Mouse (Mus musculus) midbrain, postnatal 0 days (tissue): ENCODE data around the gene Tas2r144. TPM values are rescaled to one million over a fixed set of nuclear protein-coding genes. Genes with fewer than 3 reads are reported as not detected.

Source experiments
- ATAC-seq: fragments of 200-750 bp; cut with Nextera tagmentation; 2 replicates; pipeline ENCODE4 v1.8.0; 2017; ENCODE audit warnings: moderate number of reproducible peaks, mild to moderate bottlenecking, moderate TSS enrichment, moderate library complexity; ENCODE audit not compliant: low FRiP score
- DNase-seq: peaks from one replicate; pipeline ENCODE4 v3.0.0-alpha.2; 2015; ENCODE audit warnings: low spot score
- H3K27ac ChIP-seq: fragments of 300-500 bp; sonication (generic); 2 replicates; pipeline ENCODE4 v1.5.1; 2014; ENCODE audit warnings: low read depth, mild to moderate bottlenecking, low read length, mixed read lengths
- H3K27me3 ChIP-seq: fragments of 300-500 bp; sonication (generic); 2 replicates; pipeline ENCODE4 v1.6.1; 2014; ENCODE audit warnings: low read length, control low read depth, mixed read lengths; ENCODE audit not compliant: insufficient read depth
- H3K36me3 ChIP-seq: fragments of 300-500 bp; sonication (generic); 2 replicates; pipeline ENCODE4 v1.6.1; 2014; ENCODE audit warnings: low read length, control low read depth, mixed read lengths; ENCODE audit not compliant: insufficient read depth
- H3K4me1 ChIP-seq: fragments of 300-500 bp; sonication (generic); 2 replicates; pipeline ENCODE4 v1.6.1; 2014; ENCODE audit warnings: mild to moderate bottlenecking, control low read depth, antibody characterized with exemption, low read length, mixed read lengths; ENCODE audit not compliant: insufficient read depth
- H3K4me2 ChIP-seq: fragments of 300-500 bp; sonication (generic); 2 replicates; pipeline ENCODE4 v1.6.1; 2014; ENCODE audit warnings: low read depth, mild to moderate bottlenecking, low read length, mixed read lengths; ENCODE audit not compliant: poor library complexity, severe bottlenecking
- H3K4me3 ChIP-seq: fragments of 300-500 bp; sonication (generic); 2 replicates; pipeline ENCODE4 v1.5.1; 2014; ENCODE audit warnings: low read depth, mild to moderate bottlenecking, low read length, moderate library complexity
- H3K9ac ChIP-seq: fragments of 300-500 bp; sonication (generic); replicated peaks from 2 replicates; pipeline ENCODE4 v1.6.1; 2014; ENCODE audit warnings: mild to moderate bottlenecking, low read length, moderate library complexity, mixed read lengths; ENCODE audit not compliant: poor library complexity, severe bottlenecking
- H3K9me3 ChIP-seq: fragments of 300-500 bp; sonication (generic); 2 replicates; pipeline ENCODE4 v1.6.1; 2016; ENCODE audit warnings: low read length, control low read depth
- CTCF ChIP-seq: IDR thresholded peaks from 2 replicates; pipeline ENCODE4 v1.5.1; 2016; ENCODE audit warnings: antibody characterized with exemption, mild to moderate bottlenecking
- WGBS: fragments of 180-500 bp; shearing (Covaris S2); extraction: QIAGEN DNeasy Blood & Tissue Kit; methylation state at CpG from one replicate; pipeline ENCODE4 v1.1.7; 2014; 5-methylcytosine and 5-hydroxymethylcytosine counted together
- polyA plus RNA-seq: library from polyadenylated mRNA; unstranded; fragments of >200 nt; fragmentation: Nextera tagmentation; extraction: Ambion mirVana; gene quantifications from 2 replicates; pipeline ENCODE4 v1.2.1, GENCODE M21; 2015
- total RNA-seq: library from RNA; depleted of rRNA; stranded (reverse); fragments of >200 nt; gene quantifications from 2 replicates; pipeline ENCODE4 v1.2.3, GENCODE M21; 2014; rRNA removed

Tas2r144 gene
- total and polyA plus RNA-seq, 2 experiments from 2014 or later, result not detected

DNA sequence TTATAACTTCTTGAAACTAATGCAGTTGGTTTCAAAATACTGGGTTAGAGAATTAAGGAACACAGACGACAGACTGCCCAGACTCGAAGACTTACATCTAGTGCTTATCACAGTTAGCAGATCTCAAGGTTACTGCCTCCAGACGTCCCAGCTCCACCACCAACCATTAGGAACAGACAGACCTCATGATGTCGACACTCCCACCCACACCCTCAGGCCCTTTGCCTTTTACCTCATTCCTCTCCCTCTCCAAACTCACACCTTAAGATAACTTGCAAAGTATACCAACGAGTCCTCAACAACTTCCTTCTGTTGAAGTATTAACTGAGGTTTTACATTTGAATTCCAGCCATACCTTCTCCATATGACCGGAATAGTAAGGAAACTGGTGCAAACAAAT lies 45.3 kb downstream of the Tas2r144 start:
- Histone ChIP-seq H3K9ac (no peak overlapping the region), H3K27ac (no peak overlapping the region), H3K4me3 (no peak overlapping the region), H3K27me3 (no peaks in the 10 kb centered on the region), H3K9me3 (no peaks in the 10 kb centered on the region), H3K4me2 (no peak overlapping the region), H3K36me3 (no peaks in the 10 kb centered on the region), H3K4me1 (no peaks in the 10 kb centered on the region)
- TF ChIP-seq CTCF, result no peak
- ATAC-seq, result no peak
- no peak for DNase-seq
- WGBS, result 80% methylated on average over 6 of the region's 6 CpGs

DNA sequence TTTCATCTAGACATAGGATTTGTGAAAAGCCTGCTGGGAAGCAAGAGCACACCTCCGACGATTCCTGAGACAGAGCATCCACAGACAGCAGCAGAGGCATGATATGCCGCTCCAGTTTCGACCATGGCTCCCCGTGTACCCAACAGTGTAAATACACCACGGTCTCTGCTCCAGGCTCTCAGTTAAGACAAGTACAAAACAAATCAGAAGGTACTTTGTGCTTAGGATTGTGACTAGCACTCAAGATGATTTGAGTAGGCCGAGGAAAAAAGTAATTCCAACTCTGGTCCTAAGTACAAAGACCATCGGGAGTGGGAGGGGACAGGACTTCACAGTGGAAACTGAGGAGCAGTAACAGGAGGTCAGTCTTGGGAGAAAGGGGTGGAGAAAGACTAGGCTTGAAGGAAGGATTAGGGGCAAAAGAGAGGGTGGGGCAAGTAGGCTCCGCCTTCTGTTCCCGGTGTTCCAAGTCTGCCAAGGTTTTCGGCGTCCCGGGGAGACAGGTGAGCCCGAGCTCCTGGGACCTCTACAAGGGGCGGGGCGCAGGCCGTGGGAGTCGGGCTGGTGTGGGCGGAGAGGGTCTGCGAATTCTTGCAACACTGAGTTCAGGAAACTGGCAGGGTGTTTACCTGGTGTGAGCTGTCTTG lies 46.5 kb downstream of the Tas2r144 start, which contains the start of gene Tmem139:
Gene Tmem139 (plus strand): TSS at position 447 of the 647 bp plus-strand sequence.
- H3K36me3 ChIP-seq, result no peaks in the 10 kb centered on the region
- WGBS, result 25% methylated on average over 20 of the region's 20 CpGs
- ATAC-seq, result no peak

DNA sequence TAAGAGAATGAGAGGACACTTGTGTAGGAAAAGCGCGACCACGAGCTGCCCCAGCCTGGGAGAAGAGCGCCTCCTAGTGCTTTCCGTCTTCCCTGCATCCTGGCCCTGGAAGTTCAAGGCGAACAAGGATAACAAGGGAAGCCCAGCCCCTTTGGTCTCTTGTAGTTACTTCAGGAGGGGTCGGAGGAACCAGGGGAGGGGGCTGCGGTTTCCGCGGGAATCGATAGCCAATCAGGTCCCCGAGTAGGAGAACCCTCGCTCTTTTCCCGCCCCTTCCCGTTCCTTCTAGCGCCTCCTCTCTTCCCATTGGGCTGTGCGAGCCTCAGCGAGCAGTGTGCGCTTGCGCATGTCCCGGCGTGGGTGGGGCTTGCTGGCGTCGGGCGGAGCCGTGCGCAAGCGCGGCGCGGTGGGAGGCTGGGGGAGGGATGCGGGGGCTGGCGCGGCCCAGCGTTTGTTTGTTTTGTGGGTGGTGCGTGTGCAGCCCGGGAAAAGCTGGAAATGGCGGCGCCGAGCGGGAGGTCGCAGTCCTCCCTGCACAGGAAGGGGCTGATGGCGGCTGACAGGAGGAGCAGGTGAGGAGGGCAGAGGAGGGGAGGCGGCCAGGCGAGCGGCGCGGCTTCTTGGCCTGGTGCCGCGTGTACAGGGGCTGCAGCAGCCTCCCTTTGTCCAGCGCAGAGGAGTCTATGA lies 49.6 kb downstream of the Tas2r144 start, which contains the start of gene Casp2:
Gene Casp2 (plus strand): TSS at position 360 of the 687 bp plus-strand sequence.
- DNase-seq (peak; percentile 100), ATAC-seq (peak; percentile 100)
- H3K4me2 ChIP-seq, result peak within 1 kb of the TSS; percentile 83
- peak within 1 kb of the TSS; percentile 95 for H3K4me3 ChIP-seq
- peak within 1 kb of the TSS; percentile 79 for H3K9ac ChIP-seq
- H3K27me3 ChIP-seq, result no peaks in the 10 kb centered on the region
- peak within 1 kb of the TSS; percentile 84 for H3K27ac ChIP-seq
- under 1% methylated on average over 50 of the region's 51 CpGs for WGBS
- TF ChIP-seq CTCF, result peak; percentile 94
- H3K36me3 ChIP-seq, result peaks cover 18% of the 10 kb centered on the region
- H3K4me1 ChIP-seq, result no peaks in the 10 kb centered on the region; the same call in 1 of the 2 replicates
- no peaks in the 10 kb centered on the region for H3K9me3 ChIP-seq

More for the DNA sequence above, 46.5 kb downstream of the Tas2r144 start, which contains the start of gene Tmem139:
- H3K4me2 ChIP-seq, result no peak within 1 kb of the TSS
- H3K27ac ChIP-seq, result no peak within 1 kb of the TSS
- H3K27me3 ChIP-seq, result no peaks in the 10 kb centered on the region
- H3K4me1 ChIP-seq, result no peaks in the 10 kb centered on the region; the same call in 1 of the 2 replicates
- no peak within 1 kb of the TSS for H3K9ac ChIP-seq
- H3K4me3 ChIP-seq, result no peak within 1 kb of the TSS
- TF ChIP-seq CTCF, result no peak
- no peak for DNase-seq
- H3K9me3 ChIP-seq, result no peaks in the 10 kb centered on the region

Other genes starting within 250 kb of the Tas2r144 start
- not detected in 2 replicates for gene Sval3, start 247.2 kb upstream of the Tas2r144 start, total RNA-seq
- not detected in 2 replicates for gene Sval3, start 247.2 kb upstream of the Tas2r144 start, polyA plus RNA-seq
- gene Sva, start 176.9 kb upstream of the Tas2r144 start, total RNA-seq, result not detected in 2 replicates
- not detected in 2 replicates for gene Sva, start 176.9 kb upstream of the Tas2r144 start, polyA plus RNA-seq
- gene Tas2r139, start 74.4 kb upstream of the Tas2r144 start, total RNA-seq, result not detected in 2 replicates
- not detected in 2 replicates for gene Tas2r139, start 74.4 kb upstream of the Tas2r144 start, polyA plus RNA-seq
- gene Gstk1, start 30.6 kb downstream of the Tas2r144 start, total RNA-seq, result 5.4 and 9.0 TPM in 2 replicates
- 10.4 and 12.3 TPM in 2 replicates for gene Gstk1, start 30.6 kb downstream of the Tas2r144 start, polyA plus RNA-seq
- gene Tmem139, start 46.6 kb downstream of the Tas2r144 start, total RNA-seq, result not detected in 2 replicates
- 0.14 and 0.15 TPM in 2 replicates for gene Tmem139, start 46.6 kb downstream of the Tas2r144 start, polyA plus RNA-seq
- 42.6 and 50.7 TPM in 2 replicates for gene Casp2, start 49.7 kb downstream of the Tas2r144 start, total RNA-seq
- 17.9 and 18.4 TPM in 2 replicates for gene Casp2, start 49.7 kb downstream of the Tas2r144 start, polyA plus RNA-seq
- gene Clcn1, start 71.4 kb downstream of the Tas2r144 start, total RNA-seq, result 1.2 and 2.4 TPM in 2 replicates
- gene Clcn1, start 71.4 kb downstream of the Tas2r144 start, polyA plus RNA-seq, result 1.0 and 1.3 TPM in 2 replicates
- gene Fam131b, start 109.3 kb downstream of the Tas2r144 start, total RNA-seq, result 55.6 and 59.6 TPM in 2 replicates
- gene Fam131b, start 109.3 kb downstream of the Tas2r144 start, polyA plus RNA-seq, result 5.6 and 6.0 TPM in 2 replicates
- gene Zyx, start 134.3 kb downstream of the Tas2r144 start, total RNA-seq, result 47.3 and 71.7 TPM in 2 replicates
- gene Zyx, start 134.3 kb downstream of the Tas2r144 start, polyA plus RNA-seq, result 60.5 and 62.7 TPM in 2 replicates
- 0.71 and 1.1 TPM in 2 replicates for gene Epha1, start 157.9 kb downstream of the Tas2r144 start, total RNA-seq
- 0.58 and 0.74 TPM in 2 replicates for gene Epha1, start 157.9 kb downstream of the Tas2r144 start, polyA plus RNA-seq
- not detected in 2 replicates for gene Tas2r143, start 184.9 kb downstream of the Tas2r144 start, total RNA-seq
- gene Tas2r143, start 184.9 kb downstream of the Tas2r144 start, polyA plus RNA-seq, result not detected in 2 replicates
- gene Tas2r135, start 190.1 kb downstream of the Tas2r144 start, total RNA-seq, result not detected in 2 replicates
- gene Tas2r135, start 190.1 kb downstream of the Tas2r144 start, polyA plus RNA-seq, result not detected in 2 replicates
- gene Tas2r126, start 219.2 kb downstream of the Tas2r144 start, total RNA-seq, result not detected in 2 replicates
- not detected in 2 replicates for gene Tas2r126, start 219.2 kb downstream of the Tas2r144 start, polyA plus RNA-seq
- gene Olfr458, start 249.9 kb downstream of the Tas2r144 start, total RNA-seq, result not detected in 2 replicates
- not detected in 2 replicates for gene Olfr458, start 249.9 kb downstream of the Tas2r144 start, polyA plus RNA-seq